Mouse (Mus musculus) heart, adult 2 months (tissue): Measurements from ENCODE around the gene Cdk14.

Experiments used
- CTCF ChIP-seq: fragments of 200-600 bp; IDR thresholded peaks from 2 replicates; pipeline ENCODE4 v1.8.1; 2022; ENCODE audit warnings: antibody characterized with exemption, mild to moderate bottlenecking, moderate library complexity
- POLR2A ChIP-seq: fragments of 200-500 bp; IDR thresholded peaks from 2 replicates; pipeline ENCODE4 v1.6.1; 2011; ENCODE audit warnings: mild to moderate bottlenecking, low read depth, low read length, control low read depth; ENCODE audit not compliant: insufficient read depth

- TF ChIP-seq CTCF: no peak
- TF ChIP-seq POLR2A: no peak
Measured at GRCm38 (mm10) chr5:5180311-5180710, 239.8 kb downstream of the Cdk14 start.
